Mouse (Mus musculus): ENCODE results near the gene Defb26. TPM values are rescaled to one million over a fixed set of nuclear protein-coding genes. Genes with fewer than 3 reads are reported as not detected.

Gene Defb26
- polyA plus RNA-seq, 1 experiment = not detected

DNA sequence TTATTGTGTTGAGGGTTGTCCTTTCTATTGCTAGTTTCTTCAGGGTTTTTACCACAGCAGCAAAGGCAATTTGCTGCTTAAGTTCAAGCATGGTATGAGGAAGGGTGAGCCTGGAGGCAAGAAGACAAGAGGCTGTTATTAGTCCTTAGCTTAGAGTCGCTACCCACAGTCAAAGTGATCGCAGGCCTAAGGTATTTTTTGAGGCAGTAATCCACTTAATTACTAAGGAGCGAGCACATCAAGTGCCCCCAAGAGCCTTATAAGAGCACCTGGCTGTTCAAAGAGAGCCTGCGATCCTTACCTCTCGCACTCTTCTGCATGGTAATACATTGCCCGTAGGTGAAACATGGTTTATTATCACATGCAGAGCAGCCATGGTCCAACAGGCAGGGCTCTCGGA lies 29.8 kb downstream of the Defb26 start:
- Histone ChIP-seq H3K4me3 (ENCODE audit: insufficient read depth, low read depth, low read length) (no peak overlapping the region), H3K4me1 (ENCODE audit: control insufficient read depth, insufficient read depth, low read length) (no peaks in the 10 kb centered on the region), H3K27ac (ENCODE audit: insufficient read depth, low read depth, low read length) (no peak overlapping the region)
- TF ChIP-seq POLR2A (IDR thresholded peaks at IDR 0.05; ENCODE audit: insufficient read depth, low read depth, low read length) (no peak), CTCF (IDR thresholded peaks at IDR 0.05; ENCODE audit: insufficient read depth, low read depth, low read length) (no peak)
- WGBS = 90% methylated on average over 7 of the region's 7 CpGs

DNA sequence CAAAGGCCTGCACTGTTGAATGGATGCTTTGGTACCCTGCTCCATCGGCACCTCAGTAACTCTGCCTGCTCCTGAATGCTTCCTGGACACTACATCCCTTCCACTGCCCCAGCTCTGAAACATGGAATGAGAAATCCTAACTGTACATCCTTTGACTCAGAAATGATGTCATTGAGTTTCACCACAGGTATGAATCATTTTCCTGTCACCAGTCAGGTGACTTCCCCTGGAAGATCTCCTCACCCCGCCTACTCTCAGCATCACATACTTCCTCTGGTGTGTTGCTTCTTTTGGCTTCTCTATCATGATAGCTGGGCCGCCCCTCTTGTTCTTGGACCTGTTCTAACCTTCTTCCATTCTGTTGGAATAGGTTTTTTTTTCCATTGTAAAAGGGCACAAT lies 30.6 kb downstream of the Defb26 start:
- WGBS = 90% methylated on average over 3 of the region's 3 CpGs
- Histone ChIP-seq H3K4me3 (ENCODE audit: insufficient read depth, low read depth, low read length) (no peak overlapping the region), H3K27ac (ENCODE audit: insufficient read depth, low read depth, low read length) (no peak overlapping the region), H3K4me1 (ENCODE audit: control insufficient read depth, insufficient read depth, low read length) (no peaks in the 10 kb centered on the region)
- no peak for TF ChIP-seq POLR2A (IDR thresholded peaks at IDR 0.05; ENCODE audit: insufficient read depth, low read depth, low read length)
- no peak for TF ChIP-seq CTCF (IDR thresholded peaks at IDR 0.05; ENCODE audit: insufficient read depth, low read depth, low read length)

DNA sequence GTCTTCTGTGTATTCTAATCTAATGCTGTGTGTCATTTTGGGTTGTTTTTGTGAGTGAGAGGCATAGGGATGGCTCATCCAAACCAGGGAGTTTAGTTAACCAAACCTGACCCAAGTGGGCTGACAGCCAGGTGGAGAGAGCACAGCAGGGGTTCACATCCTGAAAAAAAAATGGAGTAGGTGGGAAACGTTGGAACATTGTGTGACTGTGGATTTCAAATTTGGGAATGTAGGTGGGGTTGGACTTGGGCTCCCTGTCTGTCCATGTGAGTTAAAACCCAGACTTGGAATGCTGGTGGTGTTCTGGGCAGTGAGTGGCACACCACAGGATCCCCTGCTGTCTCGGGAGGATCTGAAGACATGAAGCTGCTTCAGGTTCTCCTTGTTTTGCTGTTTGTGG lies 34.7 kb downstream of the Defb26 start, which contains the start of gene Defb20:
Gene Defb20, plus strand, starts transcription at position 301 of the 400 bp plus-strand sequence.
- TF ChIP-seq POLR2A (IDR thresholded peaks at IDR 0.05; ENCODE audit: insufficient read depth, low read depth, low read length) (no peak), CTCF (IDR thresholded peaks at IDR 0.05; ENCODE audit: insufficient read depth, low read depth, low read length) (no peak)
- no peak within 1 kb of the TSS for H3K4me3 ChIP-seq (ENCODE audit: insufficient read depth, low read depth, low read length)
- WGBS = 63% methylated on average over 2 of the region's 2 CpGs
- H3K27ac ChIP-seq (ENCODE audit: insufficient read depth, low read depth, low read length) = no peak within 1 kb of the TSS
- H3K4me1 ChIP-seq (ENCODE audit: control insufficient read depth, insufficient read depth, low read length) = no peaks in the 10 kb centered on the region

DNA sequence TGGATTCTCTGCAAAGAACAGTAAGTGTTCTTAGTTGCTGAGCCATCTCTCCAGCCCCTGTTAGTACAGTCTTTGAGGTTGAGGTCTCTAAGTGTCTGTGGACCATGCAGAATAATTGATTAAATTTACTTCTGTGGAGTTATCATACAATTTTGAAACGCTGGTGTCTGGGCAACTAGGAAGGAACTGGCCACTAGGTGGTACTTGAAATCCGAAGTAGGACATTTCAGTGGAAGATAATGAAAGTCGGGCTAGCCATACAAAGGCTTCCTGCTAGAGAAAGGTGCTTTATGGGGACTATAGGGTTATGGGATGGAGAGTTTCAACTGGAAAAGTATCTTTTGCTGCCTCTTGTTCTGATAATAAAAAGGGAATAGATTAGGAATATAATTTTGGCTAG lies 39.1 kb downstream of the Defb26 start:
- TF ChIP-seq POLR2A (IDR thresholded peaks at IDR 0.05; ENCODE audit: insufficient read depth, low read depth, low read length) (no peak), CTCF (IDR thresholded peaks at IDR 0.05; ENCODE audit: insufficient read depth, low read depth, low read length) (no peak)
- Histone ChIP-seq H3K4me3 (ENCODE audit: insufficient read depth, low read depth, low read length) (no peak overlapping the region), H3K4me1 (ENCODE audit: control insufficient read depth, insufficient read depth, low read length) (no peaks in the 10 kb centered on the region), H3K27ac (ENCODE audit: insufficient read depth, low read depth, low read length) (no peak overlapping the region)
- WGBS = 33% methylated on average over 3 of the region's 3 CpGs

DNA sequence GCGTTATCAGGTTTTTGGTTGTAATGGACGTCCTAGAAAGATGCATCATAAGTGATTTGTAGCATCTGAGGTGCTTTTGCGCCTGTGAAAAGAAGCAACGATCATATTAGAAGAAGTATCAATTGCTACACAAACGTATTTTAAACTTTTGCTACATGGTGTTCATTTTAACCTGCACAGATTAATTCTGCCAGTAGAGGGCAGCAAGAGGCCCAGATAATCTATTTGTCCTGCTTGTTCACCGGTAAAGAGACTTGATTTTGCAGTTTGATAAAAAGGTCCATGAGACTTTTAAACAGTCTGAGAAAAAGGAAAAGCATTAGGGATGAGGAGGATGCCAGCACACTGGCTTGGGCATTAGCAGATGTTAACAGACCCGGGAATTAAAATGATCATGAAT lies 40.5 kb downstream of the Defb26 start:
- Histone ChIP-seq H3K4me3 (ENCODE audit: insufficient read depth, low read depth, low read length) (no peak overlapping the region), H3K27ac (ENCODE audit: insufficient read depth, low read depth, low read length) (no peak overlapping the region), H3K4me1 (ENCODE audit: control insufficient read depth, insufficient read depth, low read length) (no peaks in the 10 kb centered on the region)
- WGBS = 26% methylated on average over 7 of the region's 7 CpGs
- no peak for TF ChIP-seq POLR2A (IDR thresholded peaks at IDR 0.05; ENCODE audit: insufficient read depth, low read depth, low read length)
- no peak for TF ChIP-seq CTCF (IDR thresholded peaks at IDR 0.05; ENCODE audit: insufficient read depth, low read depth, low read length)

DNA sequence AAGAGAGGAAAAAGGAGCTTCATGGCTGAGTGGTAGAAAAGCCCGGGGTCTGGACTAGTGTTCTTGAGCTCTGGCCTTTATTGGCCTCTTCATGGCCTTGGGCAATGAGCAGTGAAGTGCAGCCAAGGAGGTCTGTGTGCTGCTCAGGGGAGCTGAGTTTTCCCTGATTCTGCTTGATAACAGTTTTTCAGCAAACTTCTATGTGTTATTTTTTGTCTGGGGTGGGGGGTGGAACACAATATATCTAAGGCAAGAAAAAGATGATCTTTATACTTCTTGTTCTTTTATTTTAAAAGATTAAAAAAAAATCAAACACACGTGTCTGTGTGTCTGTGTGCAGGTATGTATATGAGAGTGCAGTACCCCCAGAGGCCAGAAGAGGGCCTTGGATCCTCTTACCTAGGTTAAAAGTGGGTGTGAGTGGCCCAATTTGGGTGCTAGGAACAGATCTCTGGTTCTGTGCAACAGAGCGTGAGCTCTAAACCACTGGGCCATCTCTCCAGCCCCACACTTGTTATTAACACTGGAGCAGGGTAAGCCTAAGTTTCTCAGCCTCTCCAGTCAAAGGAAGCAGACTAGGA lies 46.8 kb downstream of the Defb26 start, which contains the start of gene Defb23:
Gene Defb23, minus strand, starts transcription at position 51 of the 581 bp plus-strand sequence.
- no peak for TF ChIP-seq POLR2A (IDR thresholded peaks at IDR 0.05; ENCODE audit: insufficient read depth, low read depth, low read length)
- TF ChIP-seq CTCF (IDR thresholded peaks at IDR 0.05; ENCODE audit: insufficient read depth, low read depth, low read length) = no peak
- H3K27ac ChIP-seq (ENCODE audit: insufficient read depth, low read depth, low read length) = no peak within 1 kb of the TSS
- WGBS = 95% methylated on average over 3 of the region's 3 CpGs
- H3K4me3 ChIP-seq (ENCODE audit: insufficient read depth, low read depth, low read length) = no peak within 1 kb of the TSS
- H3K4me1 ChIP-seq (ENCODE audit: control insufficient read depth, insufficient read depth, low read length) = no peaks in the 10 kb centered on the region

DNA sequence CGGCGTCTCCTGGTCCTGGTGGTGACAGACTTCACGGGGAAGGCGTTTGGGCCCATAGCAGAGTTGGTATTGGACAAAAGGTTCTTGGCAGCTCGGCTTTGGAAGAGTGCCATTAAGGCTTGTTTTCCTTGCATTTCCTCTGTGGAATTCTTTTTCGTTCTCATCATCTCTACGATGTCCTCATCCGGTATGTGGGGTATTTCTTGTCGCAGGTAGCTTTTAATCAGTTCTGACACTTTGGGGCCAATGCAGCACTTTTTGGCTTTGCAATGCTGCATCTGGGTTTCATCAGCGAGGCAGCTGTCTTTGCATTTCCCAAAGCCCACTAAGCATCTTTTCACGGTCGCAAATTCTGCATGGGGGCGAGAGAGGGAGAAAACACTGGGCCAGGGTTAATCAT lies 52.3 kb downstream of the Defb26 start:
- H3K4me3 ChIP-seq (ENCODE audit: insufficient read depth, low read depth, low read length) = no peak overlapping the region
- WGBS = 49% methylated on average over 13 of the region's 13 CpGs

More for the DNA sequence above, 52.3 kb downstream of the Defb26 start:
- Histone ChIP-seq H3K4me1 (ENCODE audit: control insufficient read depth, insufficient read depth, low read length) (no peaks in the 10 kb centered on the region), H3K27ac (ENCODE audit: insufficient read depth, low read depth, low read length) (no peak overlapping the region)
- TF ChIP-seq CTCF (IDR thresholded peaks at IDR 0.05; ENCODE audit: insufficient read depth, low read depth, low read length) (no peak), POLR2A (IDR thresholded peaks at IDR 0.05; ENCODE audit: insufficient read depth, low read depth, low read length) (no peak)

Other genes with a start within 250 kb of the Defb26 start
- not detected in 2 replicates for gene Tbc1d20, start 217.9 kb downstream of the Defb26 start, polyA plus RNA-seq (2012; ENCODE audit: insufficient read depth, insufficient read length, low replicate concordance, missing spikeins)
- gene Rbck1, start 179.0 kb downstream of the Defb26 start, polyA plus RNA-seq (2012; ENCODE audit: insufficient read depth, insufficient read length, low replicate concordance, missing spikeins) = not detected in 2 replicates
- not detected in 2 replicates for gene Trib3, start 167.7 kb downstream of the Defb26 start, polyA plus RNA-seq (2012; ENCODE audit: insufficient read depth, insufficient read length, low replicate concordance, missing spikeins)
- not detected in 2 replicates for gene Nrsn2, start 135.1 kb downstream of the Defb26 start, polyA plus RNA-seq (2012; ENCODE audit: insufficient read depth, insufficient read length, low replicate concordance, missing spikeins)
- not detected in 2 replicates for gene Sox12, start 113.6 kb downstream of the Defb26 start, polyA plus RNA-seq (2012; ENCODE audit: insufficient read depth, insufficient read length, low replicate concordance, missing spikeins)
- gene Zcchc3, start 96.7 kb downstream of the Defb26 start, polyA plus RNA-seq (2012; ENCODE audit: insufficient read depth, insufficient read length, low replicate concordance, missing spikeins) = not detected in 2 replicates
- not detected in 2 replicates for gene 6820408C15Rik, start 96.1 kb downstream of the Defb26 start, polyA plus RNA-seq (2012; ENCODE audit: insufficient read depth, insufficient read length, low replicate concordance, missing spikeins)
- gene Defb23, start 47.1 kb downstream of the Defb26 start, polyA plus RNA-seq (2012; ENCODE audit: insufficient read depth, insufficient read length, low replicate concordance, missing spikeins) = not detected in 2 replicates
- not detected in 2 replicates for gene Defb20, start 34.6 kb downstream of the Defb26 start, polyA plus RNA-seq (2012; ENCODE audit: insufficient read depth, insufficient read length, low replicate concordance, missing spikeins)
- not detected in 2 replicates for gene Defb22, start 21.6 kb downstream of the Defb26 start, polyA plus RNA-seq (2012; ENCODE audit: insufficient read depth, insufficient read length, low replicate concordance, missing spikeins)
- gene Defb28, start 6.6 kb upstream of the Defb26 start, polyA plus RNA-seq (2012; ENCODE audit: insufficient read depth, insufficient read length, low replicate concordance, missing spikeins) = not detected in 2 replicates
- not detected in 2 replicates for gene Defb29, start 28.4 kb upstream of the Defb26 start, polyA plus RNA-seq (2012; ENCODE audit: insufficient read depth, insufficient read length, low replicate concordance, missing spikeins)
- gene Gm17416, start 57.6 kb upstream of the Defb26 start, polyA plus RNA-seq (2012; ENCODE audit: insufficient read depth, insufficient read length, low replicate concordance, missing spikeins) = not detected in 2 replicates
- gene Defb21, start 61.1 kb upstream of the Defb26 start, polyA plus RNA-seq (2012; ENCODE audit: insufficient read depth, insufficient read length, low replicate concordance, missing spikeins) = not detected in 2 replicates
- gene Defb19, start 68.6 kb upstream of the Defb26 start, polyA plus RNA-seq (2012; ENCODE audit: insufficient read depth, insufficient read length, low replicate concordance, missing spikeins) = not detected in 2 replicates
- gene Defb45, start 87.7 kb upstream of the Defb26 start, polyA plus RNA-seq (2012; ENCODE audit: insufficient read depth, insufficient read length, low replicate concordance, missing spikeins) = not detected in 2 replicates
- not detected in 2 replicates for gene Defb36, start 92.6 kb upstream of the Defb26 start, polyA plus RNA-seq (2012; ENCODE audit: insufficient read depth, insufficient read length, low replicate concordance, missing spikeins)
- not detected in 2 replicates for gene Defb25, start 111.4 kb upstream of the Defb26 start, polyA plus RNA-seq (2012; ENCODE audit: insufficient read depth, insufficient read length, low replicate concordance, missing spikeins)
- gene Rem1, start 115.3 kb upstream of the Defb26 start, polyA plus RNA-seq (2012; ENCODE audit: insufficient read depth, insufficient read length, low replicate concordance, missing spikeins) = not detected in 2 replicates
- gene H13, start 157.8 kb upstream of the Defb26 start, polyA plus RNA-seq (2012; ENCODE audit: insufficient read depth, insufficient read length, low replicate concordance, missing spikeins) = not detected in 2 replicates
- gene Mcts2, start 175.3 kb upstream of the Defb26 start, polyA plus RNA-seq (2012; ENCODE audit: insufficient read depth, insufficient read length, low replicate concordance, missing spikeins) = not detected in 2 replicates
- not detected in 2 replicates for gene Id1, start 224.6 kb upstream of the Defb26 start, polyA plus RNA-seq (2012; ENCODE audit: insufficient read depth, insufficient read length, low replicate concordance, missing spikeins)
- not detected in 2 replicates for gene Cox4i2, start 242.5 kb upstream of the Defb26 start, polyA plus RNA-seq (2012; ENCODE audit: insufficient read depth, insufficient read length, low replicate concordance, missing spikeins)

Measured in olfactory bulb, adult 2 months (tissue).